Mouse (Mus musculus): ENCODE results near the gene 4930426L09Rik.

DNA sequence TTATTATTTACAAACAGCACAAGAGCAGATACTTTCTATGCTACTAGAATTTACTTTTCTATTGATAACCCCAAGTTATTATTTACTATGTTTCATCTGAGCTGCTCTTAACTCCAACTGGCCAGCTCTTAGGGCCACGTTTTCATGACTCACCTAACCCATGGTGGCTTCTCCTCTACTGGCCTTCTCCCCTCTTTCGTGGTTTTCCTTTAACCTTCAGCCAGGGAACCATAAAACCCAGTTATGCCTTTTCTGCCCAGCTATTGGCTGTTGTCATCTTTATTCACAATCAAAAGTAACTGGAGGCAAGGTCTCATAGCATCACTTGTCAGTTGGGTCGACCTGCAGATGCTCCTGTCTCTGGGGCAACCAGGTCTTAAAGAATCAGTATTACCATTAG, 12.6 kb upstream of the 4930426L09Rik start:
- TF ChIP-seq POLR2A (IDR thresholded peaks at IDR 0.05; ENCODE audit: insufficient read depth, low read length) (no peak), CTCF (IDR thresholded peaks at IDR 0.05; ENCODE audit: low read depth, low read length) (no peak)

Data from ES-Bruce4 (cell line).